Mouse (Mus musculus) thymus, adult 2 months (tissue): ENCODE results near the gene Slc1a1. TPM values are rescaled to one million over a fixed set of nuclear protein-coding genes. Genes with fewer than 3 reads are reported as not detected.

Source experiments
- DNase-seq: peaks from one replicate; pipeline ENCODE4 v3.0.0; 2021
- H3K27ac ChIP-seq: fragments of 200-500 bp; 2 replicates; pipeline ENCODE4 v1.5.1; 2012; ENCODE audit warnings: low read length, control low read depth; ENCODE audit not compliant: control insufficient read depth, insufficient read depth
- H3K27me3 ChIP-seq: fragments of 200-500 bp; 2 replicates; pipeline ENCODE4 v1.6.1; 2012; ENCODE audit warnings: mild to moderate bottlenecking, low read length, moderate library complexity, mixed read lengths; ENCODE audit not compliant: control insufficient read depth, insufficient read depth
- H3K36me3 ChIP-seq: fragments of 200-500 bp; 2 replicates; pipeline ENCODE4 v1.6.1; 2012; ENCODE audit warnings: mild to moderate bottlenecking, low read length, moderate library complexity; ENCODE audit not compliant: control insufficient read depth, insufficient read depth
- H3K4me1 ChIP-seq: fragments of 200-500 bp; replicated peaks from 2 replicates; pipeline ENCODE4 v1.6.1; 2012; ENCODE audit warnings: low read length; ENCODE audit not compliant: control insufficient read depth, insufficient read depth
- H3K4me3 ChIP-seq: fragments of 200-500 bp; 2 replicates; pipeline ENCODE4 v1.5.1; 2012; ENCODE audit warnings: mild to moderate bottlenecking, low read length, control low read depth, moderate library complexity; ENCODE audit not compliant: control insufficient read depth, insufficient read depth
- CTCF ChIP-seq: fragments of 200-500 bp; IDR thresholded peaks from 2 replicates; pipeline ENCODE4 v1.5.1; 2012; ENCODE audit warnings: mild to moderate bottlenecking, control low read depth, low read length, moderate library complexity, borderline replicate concordance; ENCODE audit not compliant: control insufficient read depth, poor library complexity, insufficient read depth; ENCODE audit errors: extremely low read depth
- POLR2A ChIP-seq: fragments of 200-500 bp; IDR thresholded peaks from 2 replicates; pipeline ENCODE4 v1.6.1; 2012; ENCODE audit warnings: mild to moderate bottlenecking, low read length, control low read depth, moderate library complexity; ENCODE audit not compliant: control insufficient read depth, poor library complexity, insufficient read depth; ENCODE audit errors: extremely low read depth
- WGBS: fragments of 180-500 bp; shearing (Covaris S2); methylation state at CpG from one replicate; pipeline ENCODE4 v1.1.7; 2018; 5-methylcytosine and 5-hydroxymethylcytosine counted together
- polyA plus RNA-seq: library from polyadenylated mRNA; depleted of rRNA; stranded (reverse); fragments of >200 nt; gene quantifications from 2 replicates; pipeline ENCODE4 v1.2.3, GENCODE M21; 2012

Gene Slc1a1
- polyA plus RNA-seq, 1 experiment: 0.51 TPM

GRCm38 (mm10) chr19:28844946-28845710 lies 10.3 kb downstream of the Slc1a1 start:
- H3K27me3 ChIP-seq: no peaks in the 10 kb centered on the region
- H3K4me3 ChIP-seq: no peak overlapping the region
- 83% methylated on average over 8 of the region's 8 CpGs for WGBS
- no peaks in the 10 kb centered on the region for H3K36me3 ChIP-seq
- no peak for DNase-seq
- no peaks in the 10 kb centered on the region for H3K4me1 ChIP-seq
- TF ChIP-seq CTCF (no peak), POLR2A (no peak)
- no peak overlapping the region for H3K27ac ChIP-seq

- WGBS: 91% methylated on average over 3 of the region's 3 CpGs
- no peak overlapping the region for H3K4me3 ChIP-seq
- H3K27ac ChIP-seq: no peak overlapping the region
- TF ChIP-seq POLR2A (no peak), CTCF (no peak)
- no peaks in the 10 kb centered on the region for H3K27me3 ChIP-seq
- H3K4me1 ChIP-seq: no peaks in the 10 kb centered on the region
- no peak for DNase-seq
- no peaks in the 10 kb centered on the region for H3K36me3 ChIP-seq
Observed at GRCm38 (mm10) chr19:28850510-28850909, 15.7 kb downstream of the Slc1a1 start.

DNA sequence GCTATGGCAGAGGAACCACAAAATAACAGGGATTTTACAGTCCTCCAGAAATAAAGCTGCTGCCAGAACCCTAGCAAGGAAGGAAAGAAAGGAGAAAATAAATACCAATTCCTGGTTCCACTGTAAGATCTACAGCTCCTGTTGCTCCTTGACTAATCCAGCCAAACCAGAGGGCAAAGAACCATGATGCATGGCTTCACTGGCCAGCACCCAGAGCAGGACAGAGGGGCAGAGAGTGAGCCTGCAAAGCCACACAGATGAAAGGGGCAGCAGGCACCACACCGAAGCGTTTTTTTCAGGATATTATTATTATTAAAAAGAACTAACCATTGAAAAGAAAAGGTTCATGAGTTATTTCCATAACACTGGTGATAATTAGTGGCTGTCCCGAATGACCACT lies 17.2 kb downstream of the Slc1a1 start:
- no peak for TF ChIP-seq POLR2A
- TF ChIP-seq CTCF: no peak
- Histone ChIP-seq H3K27me3 (no peaks in the 10 kb centered on the region), H3K4me1 (no peaks in the 10 kb centered on the region), H3K36me3 (no peaks in the 10 kb centered on the region), H3K4me3 (no peak overlapping the region), H3K27ac (no peak overlapping the region)
- DNase-seq: no peak
- 88% methylated on average over 3 of the region's 3 CpGs for WGBS

DNA sequence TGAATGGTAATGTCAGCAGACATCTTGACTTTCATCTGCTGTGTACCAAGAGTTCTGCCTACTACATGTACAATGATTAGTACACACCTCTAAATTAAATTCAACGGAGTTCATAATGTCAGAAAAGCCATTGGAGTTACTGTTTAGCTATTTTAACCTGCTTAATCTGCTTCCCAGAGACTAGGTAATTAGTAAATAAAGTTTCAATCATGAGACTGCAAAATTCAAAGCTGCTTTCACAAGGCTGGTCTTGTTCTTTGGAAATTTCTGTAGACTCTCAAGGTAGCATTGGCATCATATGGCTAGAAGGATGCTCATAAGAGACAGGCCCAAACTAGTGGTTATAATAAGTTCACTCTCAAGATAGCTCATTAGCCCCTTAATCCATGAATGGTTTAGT lies 20.0 kb downstream of the Slc1a1 start:
- WGBS: 90% methylated on average over 1 of the region's 1 CpGs
- DNase-seq: no peak
- Histone ChIP-seq H3K27ac (no peak overlapping the region), H3K27me3 (no peaks in the 10 kb centered on the region), H3K36me3 (no peaks in the 10 kb centered on the region), H3K4me1 (no peaks in the 10 kb centered on the region), H3K4me3 (no peak overlapping the region)
- TF ChIP-seq POLR2A: no peak
- TF ChIP-seq CTCF: no peak

GRCm38 (mm10) chr19:28860246-28860645 lies 25.4 kb downstream of the Slc1a1 start:
- H3K36me3 ChIP-seq: no peaks in the 10 kb centered on the region
- no peaks in the 10 kb centered on the region for H3K4me1 ChIP-seq
- no peaks in the 10 kb centered on the region for H3K27me3 ChIP-seq
- 97% methylated on average over 2 of the region's 2 CpGs for WGBS
- H3K4me3 ChIP-seq: no peak overlapping the region
- no peak overlapping the region for H3K27ac ChIP-seq
- TF ChIP-seq CTCF: no peak
- no peak for TF ChIP-seq POLR2A
- DNase-seq: no peak

DNA sequence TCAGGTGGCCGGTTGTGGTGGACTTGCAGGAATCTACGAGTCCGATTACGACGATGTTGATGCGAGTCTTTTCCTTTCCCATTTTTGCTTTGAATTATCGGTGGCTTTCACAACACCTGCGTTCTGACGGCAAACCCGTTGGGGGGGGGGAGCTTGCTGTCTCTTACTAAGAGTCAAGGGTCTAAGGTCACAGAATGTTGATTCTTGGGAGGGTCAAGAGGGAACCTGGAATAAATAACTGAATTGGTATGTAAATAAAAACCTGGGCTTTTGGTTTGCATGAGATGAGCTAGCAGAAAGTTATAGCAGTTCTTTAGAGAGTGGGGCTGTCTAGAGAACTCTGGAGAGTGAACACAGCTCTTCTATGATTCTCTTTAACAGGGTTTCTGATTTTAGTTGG lies 28.8 kb downstream of the Slc1a1 start:
- TF ChIP-seq POLR2A: no peak
- no peak for TF ChIP-seq CTCF
- no peaks in the 10 kb centered on the region for H3K36me3 ChIP-seq
- WGBS: 96% methylated on average over 10 of the region's 10 CpGs
- no peak overlapping the region for H3K4me3 ChIP-seq
- no peaks in the 10 kb centered on the region for H3K27me3 ChIP-seq
- DNase-seq: no peak
- no peak overlapping the region for H3K27ac ChIP-seq
- H3K4me1 ChIP-seq: no peaks in the 10 kb centered on the region

DNA sequence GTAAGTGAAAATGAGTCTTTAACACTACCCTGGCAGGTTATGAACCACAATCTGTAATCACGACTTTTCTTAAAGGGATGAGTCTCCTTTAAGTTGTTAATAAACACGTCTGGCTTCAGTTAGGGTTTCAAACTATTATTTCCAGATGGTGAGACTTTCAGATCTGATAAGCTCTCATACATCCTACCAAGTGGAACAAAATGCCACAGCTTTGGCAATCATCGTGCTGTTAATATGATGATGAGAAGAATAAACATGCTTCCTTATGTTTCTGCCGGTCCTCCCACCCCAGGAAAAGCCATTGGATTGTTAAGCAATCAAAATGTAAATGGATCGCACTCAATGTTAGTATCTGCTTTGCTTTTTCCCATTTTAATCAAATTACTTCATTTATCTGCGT lies 30.1 kb downstream of the Slc1a1 start:
- Histone ChIP-seq H3K36me3 (no peaks in the 10 kb centered on the region), H3K4me1 (no peaks in the 10 kb centered on the region), H3K27me3 (no peaks in the 10 kb centered on the region), H3K4me3 (no peak overlapping the region), H3K27ac (no peak overlapping the region)
- WGBS: 91% methylated on average over 6 of the region's 6 CpGs
- TF ChIP-seq CTCF: no peak
- TF ChIP-seq POLR2A: no peak
- no peak for DNase-seq

DNA sequence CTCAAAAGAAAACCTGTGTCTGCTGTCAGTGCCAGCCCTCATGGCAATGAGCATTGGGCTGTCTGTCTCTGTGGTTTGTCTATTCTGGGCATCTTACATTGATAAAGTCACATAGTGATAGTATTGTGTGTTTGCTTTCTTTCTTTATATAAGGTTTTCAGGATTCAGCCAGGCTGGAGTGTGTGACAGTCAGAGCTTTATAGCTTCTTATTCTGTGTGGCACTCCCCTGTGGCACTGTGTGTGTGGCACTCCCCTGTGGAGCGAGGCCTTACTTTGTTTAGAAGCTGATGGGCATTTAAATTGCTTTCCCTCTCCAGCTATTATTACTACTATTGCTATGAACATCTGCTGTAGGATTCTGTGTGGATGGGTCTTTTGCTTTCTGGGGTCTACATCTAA lies 30.7 kb downstream of the Slc1a1 start:
- H3K27ac ChIP-seq: no peak overlapping the region
- no peaks in the 10 kb centered on the region for H3K27me3 ChIP-seq
- no peaks in the 10 kb centered on the region for H3K36me3 ChIP-seq
- TF ChIP-seq POLR2A (no peak), CTCF (no peak)
- no peaks in the 10 kb centered on the region for H3K4me1 ChIP-seq
- no peak overlapping the region for H3K4me3 ChIP-seq
- no peak for DNase-seq
- 94% methylated on average over 1 of the region's 1 CpGs for WGBS
